Mouse (Mus musculus): ENCODE measurements around the gene Zdhhc1.
A peak's percentile ranks its signal among the peaks of the same experiment; 100 is the strongest.

Zdhhc1 gene

GRCm38 (mm10) chr8:105518436-105519313 is 22.0 kb upstream of the Zdhhc1 start, which contains the start of gene Hsd11b2:
Hsd11b2 (plus strand) TSS chr8:105518755.
- no peak for DNase-seq (ENCODE audit: low read depth, low spot score)

GRCm38 (mm10) chr8:105517346-105517745 is 20.6 kb upstream of the Zdhhc1 start:
- no peak for DNase-seq (ENCODE audit: low read depth, low spot score)

- DNase-seq (ENCODE audit: low read depth, low spot score): peak; percentile 70
Observed at GRCm38 (mm10) chr8:105516018-105516645, 19.4 kb upstream of the Zdhhc1 start.

DNA sequence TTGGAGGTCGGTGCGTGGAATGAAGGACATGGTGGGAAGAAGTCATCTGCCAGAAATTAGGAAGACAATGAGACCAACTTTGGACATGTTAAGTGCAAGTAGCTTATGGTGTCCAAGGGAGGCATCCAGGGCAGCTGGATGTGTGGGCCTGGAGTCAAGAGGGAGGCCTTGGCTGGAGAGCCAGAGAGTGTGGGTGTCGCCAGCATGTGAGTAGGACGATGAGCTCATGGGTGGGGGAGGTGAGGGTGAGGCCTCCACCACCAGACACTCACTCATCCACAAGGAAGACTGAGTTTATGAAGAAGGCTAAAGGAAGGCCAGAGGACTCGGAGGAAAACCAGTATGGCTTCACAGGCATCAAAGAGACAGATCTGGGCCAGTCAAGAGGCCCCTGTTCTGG is 18.0 kb upstream of the Zdhhc1 start:
- peak; percentile 77 for DNase-seq (ENCODE audit: low read depth, low spot score)

DNA sequence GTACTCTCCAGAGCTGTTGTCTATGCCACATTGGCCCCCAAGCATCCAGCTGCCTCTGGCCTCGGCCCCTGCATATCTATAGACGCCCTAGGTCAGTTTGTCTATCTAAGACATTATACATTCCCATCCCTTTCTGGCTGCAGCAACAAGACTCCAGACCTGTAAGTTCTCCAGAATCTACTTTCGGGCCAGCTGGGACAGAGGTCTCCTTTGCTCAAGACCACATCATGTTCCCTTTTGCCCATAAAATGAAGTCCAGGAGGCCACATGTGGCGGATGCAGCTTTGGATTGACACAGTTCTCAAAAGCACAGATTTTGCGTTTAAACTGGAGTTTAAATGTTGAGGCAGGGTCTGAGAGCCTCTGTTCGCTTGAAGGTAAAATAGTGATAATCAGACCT is 17.5 kb upstream of the Zdhhc1 start:
- DNase-seq (ENCODE audit: low read depth, low spot score): no peak

DNA sequence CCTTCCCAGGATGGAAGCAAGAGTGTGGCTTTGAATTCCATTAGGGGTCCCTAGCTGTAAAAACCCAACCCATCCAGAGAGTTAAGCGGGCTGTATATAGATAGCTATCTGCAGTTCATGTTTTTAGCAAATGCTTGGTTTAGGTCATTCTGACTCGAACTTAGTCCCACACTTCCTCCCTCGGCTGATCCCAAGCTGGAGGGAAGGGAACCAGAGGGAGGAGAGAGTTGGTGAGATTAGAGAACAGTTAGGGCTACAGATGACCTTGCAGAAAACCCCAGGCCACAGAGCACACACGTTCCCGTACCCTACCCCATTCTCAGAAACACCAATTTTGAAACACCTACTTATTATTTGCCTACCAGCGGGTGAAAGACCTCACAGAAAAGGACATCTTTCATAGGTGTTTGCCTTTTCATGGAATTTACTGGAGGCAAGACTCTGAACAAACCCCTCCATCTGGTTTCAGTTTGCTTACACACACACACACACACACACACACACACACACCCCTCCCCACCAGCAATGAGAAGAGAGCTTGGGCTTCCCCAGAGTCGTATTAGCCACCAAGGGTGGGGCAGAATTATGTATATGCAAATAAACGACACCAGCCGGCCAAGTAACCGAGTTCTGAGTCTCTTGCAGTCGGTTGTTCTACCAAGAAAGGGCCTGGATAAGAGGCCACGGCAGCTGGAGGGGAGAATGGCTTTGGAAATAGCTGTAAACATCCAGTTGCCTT is 13.5 kb upstream of the Zdhhc1 start:
- no peak for DNase-seq (ENCODE audit: low read depth, low spot score)

DNA sequence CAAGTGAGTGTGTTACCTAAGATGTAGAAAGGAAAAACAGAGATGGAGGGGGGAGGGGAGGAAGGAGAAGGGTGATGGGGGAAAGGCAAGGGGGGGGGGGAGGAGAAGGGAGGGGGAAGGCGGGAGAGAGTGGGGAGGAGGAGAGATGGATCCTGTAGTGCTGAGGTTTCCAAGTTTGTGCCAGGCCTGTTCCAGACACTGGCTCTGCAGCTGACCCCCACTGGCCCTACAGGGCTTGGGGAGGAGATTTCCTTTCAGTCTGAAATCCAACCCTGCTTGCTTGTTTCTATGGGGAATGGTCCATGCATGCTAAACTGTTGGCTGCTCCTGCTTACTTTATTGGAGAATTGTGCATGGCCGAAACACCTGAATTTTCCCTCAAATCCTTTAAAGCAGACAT is 12.1 kb upstream of the Zdhhc1 start:
- DNase-seq (ENCODE audit: low read depth, low spot score): no peak

GRCm38 (mm10) chr8:105506977-105507376 is 10.3 kb upstream of the Zdhhc1 start:
- DNase-seq (ENCODE audit: low read depth, low spot score): no peak

DNA sequence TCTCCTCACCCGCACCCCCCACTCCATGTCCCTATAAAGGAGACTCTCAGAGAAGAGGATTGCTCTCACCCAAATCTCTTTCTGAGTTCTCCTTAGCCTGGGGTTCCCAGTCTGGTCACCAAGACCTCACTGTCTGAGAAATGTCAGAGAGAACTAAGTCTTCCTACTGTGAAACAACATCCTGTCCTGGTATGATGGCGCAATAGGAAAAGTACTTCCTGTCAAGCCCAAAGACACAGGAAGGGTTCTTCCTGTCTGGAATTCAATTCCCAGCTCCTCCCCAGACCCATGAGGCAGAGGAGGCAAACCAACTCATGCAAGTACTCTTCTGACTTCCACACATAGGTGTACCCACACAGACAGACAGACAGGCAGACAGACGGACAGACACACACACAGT is 7.9 kb upstream of the Zdhhc1 start:
- no peak for DNase-seq (ENCODE audit: low read depth, low spot score)

DNA sequence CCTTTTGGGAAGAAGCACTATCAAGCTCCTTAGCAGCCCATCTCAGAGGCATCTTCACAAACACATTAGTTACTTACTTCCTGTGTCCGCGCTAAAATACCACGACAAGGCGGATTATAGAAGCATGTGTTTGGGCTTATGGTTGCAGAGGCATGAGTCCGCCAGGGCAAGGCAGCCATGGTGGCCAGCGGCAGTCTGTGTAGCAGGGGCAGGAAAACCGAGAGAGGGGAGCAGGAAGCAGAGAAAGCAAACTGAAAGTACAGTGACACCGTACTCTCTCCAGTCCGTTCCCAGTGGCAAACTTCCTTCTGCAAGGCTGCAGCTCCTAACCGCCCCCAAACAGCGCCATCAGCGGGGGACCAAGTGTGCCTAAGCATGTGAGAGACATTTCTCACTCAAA is 3.1 kb upstream of the Zdhhc1 start:
- DNase-seq (ENCODE audit: low read depth, low spot score): no peak

DNA sequence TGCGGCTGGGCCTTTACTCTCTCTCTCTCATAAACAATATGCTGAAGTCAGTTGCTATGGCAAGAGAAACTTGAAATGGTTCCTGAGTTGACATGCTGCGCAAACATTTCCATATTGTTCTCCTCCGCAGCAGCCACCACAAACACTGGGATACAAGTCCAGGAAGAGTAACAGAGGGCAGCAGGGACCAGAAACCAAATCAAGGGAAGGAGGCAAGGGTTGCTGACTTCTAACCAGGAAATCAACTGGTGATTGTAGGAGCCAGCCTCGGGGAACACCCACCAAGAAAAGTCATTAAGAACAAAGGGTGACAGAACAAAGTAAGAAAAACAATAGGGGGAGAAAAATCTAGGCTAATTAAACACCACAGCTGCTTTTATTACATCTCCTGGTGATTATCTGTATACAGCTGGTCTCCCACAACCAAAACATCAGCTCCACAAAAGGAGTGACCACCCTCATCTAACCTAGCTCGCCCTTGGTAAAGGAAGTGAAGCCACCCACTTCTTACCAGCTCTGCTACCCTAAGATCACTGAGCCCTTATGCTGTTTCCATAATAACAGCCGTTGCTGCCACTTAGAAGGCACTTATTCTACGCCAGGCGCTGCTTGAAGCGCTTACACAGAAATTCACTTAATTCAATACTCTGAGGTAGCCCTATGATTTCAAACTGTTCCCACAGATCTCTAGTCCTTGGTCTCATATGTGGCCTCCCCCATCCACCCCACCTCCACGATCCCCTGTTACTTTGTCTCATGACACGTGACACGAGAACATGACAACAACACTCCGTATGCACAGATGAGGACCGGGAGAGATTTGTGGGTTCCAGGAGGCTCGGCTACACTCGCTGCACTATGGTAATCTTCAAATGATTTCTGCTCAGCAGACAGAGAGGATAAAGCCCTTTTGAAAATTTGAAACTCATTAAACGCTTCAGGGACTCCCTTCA is 1.1 kb downstream of the Zdhhc1 start:
- no peak for DNase-seq (ENCODE audit: low read depth, low spot score)

DNA sequence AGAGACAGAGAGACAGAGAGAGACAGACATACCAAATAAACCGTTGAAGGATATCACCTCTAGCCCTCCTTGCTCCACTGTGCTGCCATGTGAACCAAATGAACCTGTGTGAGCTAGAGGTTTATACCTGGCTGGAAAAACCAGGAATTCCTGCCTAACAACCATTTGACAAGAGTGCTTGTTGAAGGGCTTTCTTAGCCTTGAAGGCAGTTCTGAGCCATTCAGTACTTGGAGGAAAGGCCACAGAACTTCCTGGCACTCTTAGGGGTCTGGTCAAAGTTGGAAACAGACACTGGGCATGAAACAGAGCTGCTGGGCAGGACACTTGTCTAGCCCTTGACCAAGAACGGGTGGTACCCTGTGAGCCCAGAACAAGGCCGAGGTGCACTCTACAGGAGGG is 2.1 kb downstream of the Zdhhc1 start:
- DNase-seq (ENCODE audit: low read depth, low spot score): no peak

DNA sequence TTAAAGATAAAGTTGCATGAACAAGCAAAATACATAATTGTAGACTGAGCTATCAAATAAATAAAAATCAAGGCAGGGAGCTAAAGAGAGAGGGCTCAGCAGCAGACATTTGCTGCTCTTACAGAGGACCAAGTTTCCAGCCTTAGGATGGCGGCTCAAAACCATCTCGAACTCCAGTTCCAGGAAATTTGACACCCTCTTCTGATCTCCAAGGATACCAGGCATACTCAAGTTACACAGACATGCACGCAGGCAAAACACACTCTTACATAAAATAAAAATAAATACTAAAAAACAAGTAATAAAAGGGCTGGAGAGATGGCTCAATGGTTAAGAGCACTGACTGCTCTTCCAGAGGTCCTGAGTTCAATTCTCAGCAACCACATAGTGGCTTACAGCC is 3.2 kb downstream of the Zdhhc1 start:
- DNase-seq (ENCODE audit: low read depth, low spot score): no peak

DNA sequence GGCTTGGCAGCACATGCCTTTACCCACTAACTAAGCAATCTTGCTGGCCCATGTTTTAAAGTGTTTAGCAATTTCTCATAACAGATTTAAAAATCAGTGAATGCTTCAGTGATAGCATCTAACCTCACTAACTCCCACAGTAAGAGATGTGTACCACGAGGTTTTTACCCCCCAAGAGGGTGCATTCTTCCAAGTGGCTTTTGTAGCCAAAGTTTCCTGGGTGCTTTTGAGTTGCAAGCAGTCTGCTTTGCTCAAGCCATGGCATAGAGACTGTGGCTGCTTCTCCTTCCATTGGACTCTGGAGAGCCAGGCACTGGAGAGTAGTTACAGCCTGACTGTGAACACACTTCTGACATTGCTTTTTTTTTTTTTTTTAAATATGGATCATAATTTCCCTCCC is 7.4 kb downstream of the Zdhhc1 start:
- DNase-seq (ENCODE audit: low read depth, low spot score): no peak

DNA sequence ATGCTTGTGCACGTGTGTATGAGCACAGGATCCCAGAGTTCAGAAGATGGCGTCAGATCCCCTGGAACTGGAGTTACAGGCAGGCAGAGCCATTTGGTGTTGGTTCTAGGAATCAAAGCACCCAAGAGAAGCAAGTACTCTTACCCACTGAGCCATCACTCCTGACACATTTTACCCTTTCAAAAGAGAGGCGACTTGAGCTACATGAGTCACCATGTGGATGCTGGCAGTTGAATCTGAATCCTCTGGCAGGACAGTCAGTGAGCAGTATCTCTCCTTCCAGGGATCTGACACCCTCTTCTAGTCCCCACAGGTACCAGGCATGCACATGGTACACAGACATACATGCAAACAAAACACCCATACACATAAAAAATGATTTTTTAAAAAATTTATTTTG is 8.6 kb downstream of the Zdhhc1 start:
- DNase-seq (ENCODE audit: low read depth, low spot score): no peak

DNA sequence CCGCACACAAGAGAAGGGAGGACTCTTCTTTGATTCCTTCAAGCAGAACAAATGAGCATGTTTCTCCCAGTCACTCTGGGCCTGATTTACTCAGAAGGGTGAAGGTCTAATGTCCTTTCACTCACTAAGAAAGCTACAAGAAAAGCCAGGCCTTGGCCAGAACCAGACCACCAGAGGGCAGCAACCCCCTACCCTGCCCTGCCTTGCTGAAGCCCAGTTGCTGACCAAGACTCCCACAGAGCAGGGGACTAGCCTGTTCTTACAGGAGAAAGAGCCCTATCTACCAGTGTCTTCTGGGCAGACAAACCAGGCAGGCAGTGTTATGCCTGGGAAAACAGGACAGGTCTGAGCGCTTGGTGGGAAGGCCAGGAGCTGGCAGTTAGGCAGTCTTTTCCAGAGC is 12.3 kb downstream of the Zdhhc1 start:
- DNase-seq (ENCODE audit: low read depth, low spot score): peak; percentile 67

GRCm38 (mm10) chr8:105484030-105484368 is 12.7 kb downstream of the Zdhhc1 start:
- DNase-seq (ENCODE audit: low read depth, low spot score): peak; percentile 83

GRCm38 (mm10) chr8:105483212-105484029 is 13.3 kb downstream of the Zdhhc1 start:
- peak; percentile 59 for DNase-seq (ENCODE audit: low read depth, low spot score)

GRCm38 (mm10) chr8:105482123-105482522 is 14.6 kb downstream of the Zdhhc1 start:
- DNase-seq (ENCODE audit: low read depth, low spot score): no peak

- no peak for DNase-seq (ENCODE audit: low read depth, low spot score)
Observed at GRCm38 (mm10) chr8:105481453-105481852, 15.2 kb downstream of the Zdhhc1 start.

DNA sequence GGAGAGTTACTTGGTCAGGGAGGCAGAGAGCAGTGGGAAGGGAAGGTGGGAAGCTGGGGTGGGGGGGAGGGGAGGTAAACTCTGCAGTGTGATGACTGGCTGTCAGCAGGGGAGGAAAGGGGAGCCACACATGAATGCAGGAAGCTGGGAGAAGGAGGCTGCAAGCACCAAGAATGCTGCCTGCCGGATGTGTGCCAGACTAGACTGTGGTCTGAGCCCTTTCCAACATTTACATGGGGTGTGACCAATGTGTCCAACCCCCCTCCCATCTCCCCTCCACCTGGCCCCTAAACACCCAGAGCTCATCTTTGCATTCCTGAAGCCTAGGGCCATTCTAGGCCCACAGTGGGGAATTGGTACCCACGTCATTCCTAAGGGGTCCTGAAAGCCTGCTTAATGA is 15.7 kb downstream of the Zdhhc1 start:
- no peak for DNase-seq (ENCODE audit: low read depth, low spot score)

All from skeletal muscle tissue, adult 2 months (tissue).